Mouse (Mus musculus) lung, postnatal 0 days (tissue): ENCODE measurements around the gene Emc7. TPM values are rescaled to one million over a fixed set of nuclear protein-coding genes. Genes with fewer than 3 reads are reported as not detected.
A peak's percentile ranks its signal among the peaks of the same experiment; 100 is the strongest.
"Not testable (repeated sequence)": the region's sequence is repeated elsewhere in the genome, so short reads cannot be mapped to it uniquely, and the experiment has no call there.

ENCODE experiments used
- ATAC-seq: fragments of 200-750 bp; cut with Nextera tagmentation; 2 replicates; pipeline ENCODE4 v1.8.0; 2017; ENCODE audit warnings: moderate library complexity
- DNase-seq: peaks from one replicate; pipeline ENCODE4 v3.0.0-alpha.2; 2016; ENCODE audit warnings: low spot score
- H3K27ac ChIP-seq: fragments of 300-500 bp; sonication (generic); 2 replicates; pipeline ENCODE4 v1.5.1; 2014; ENCODE audit warnings: antibody characterized with exemption, mild to moderate bottlenecking, low read length, mixed read lengths
- H3K27me3 ChIP-seq: fragments of 300-500 bp; sonication (generic); replicated peaks from 2 replicates; pipeline ENCODE4 v1.6.1; 2014; ENCODE audit warnings: low read length, mixed read lengths; ENCODE audit not compliant: insufficient read depth
- H3K36me3 ChIP-seq: fragments of 300-500 bp; sonication (generic); 2 replicates; pipeline ENCODE4 v1.6.1; 2014; ENCODE audit warnings: low read length, mixed read lengths; ENCODE audit not compliant: insufficient read depth
- H3K4me1 ChIP-seq: fragments of 300-500 bp; sonication (generic); 2 replicates; pipeline ENCODE4 v1.6.1; 2014; ENCODE audit warnings: antibody characterized with exemption, low read depth, low read length, mixed read lengths; ENCODE audit not compliant: insufficient read depth
- H3K4me2 ChIP-seq: fragments of 300-500 bp; sonication (generic); replicated peaks from 2 replicates; pipeline ENCODE4 v1.6.1; 2014; ENCODE audit warnings: low read depth, mild to moderate bottlenecking, low read length, moderate library complexity, mixed read lengths
- H3K4me3 ChIP-seq: fragments of 300-500 bp; sonication (generic); 2 replicates; pipeline ENCODE4 v1.5.1; 2014; ENCODE audit warnings: low read depth, low read length
- H3K9ac ChIP-seq: fragments of 300-500 bp; sonication (generic); replicated peaks from 2 replicates; pipeline ENCODE4 v1.6.1; 2014; ENCODE audit warnings: low read depth, mild to moderate bottlenecking
- H3K9me3 ChIP-seq: fragments of 300-500 bp; sonication (generic); 2 replicates; pipeline ENCODE4 v1.6.1; 2016; ENCODE audit warnings: low read length, mixed read lengths
- CTCF ChIP-seq: IDR thresholded peaks from 2 replicates; pipeline ENCODE4 v1.5.1; 2016; ENCODE audit warnings: antibody characterized with exemption, mild to moderate bottlenecking
- EP300 ChIP-seq: IDR thresholded peaks from 2 replicates; pipeline ENCODE4 v1.6.1; 2016; ENCODE audit warnings: antibody characterized with exemption, mild to moderate bottlenecking, control low read depth
- WGBS: fragments of 180-500 bp; shearing (Covaris S2); extraction: QIAGEN DNeasy Blood & Tissue Kit; methylation state at CpG from one replicate; pipeline ENCODE4 v1.1.7; 2014; 5-methylcytosine and 5-hydroxymethylcytosine counted together
- polyA plus RNA-seq: library from polyadenylated mRNA; unstranded; fragments of >200 nt; fragmentation: Nextera tagmentation; extraction: Ambion mirVana; gene quantifications from 2 replicates; pipeline ENCODE4 v1.2.1, GENCODE M21; 2015

Emc7 gene
- polyA plus RNA-seq, 1 experiment from 2014 or later: 31.6 TPM

- ATAC-seq (no peak), DNase-seq (no peak)
- H3K4me3 ChIP-seq: no peak overlapping the region
- no peak for TF ChIP-seq EP300
- no peak for TF ChIP-seq CTCF
- H3K4me1 ChIP-seq: no peaks in the 10 kb centered on the region
- H3K27ac ChIP-seq: no peak overlapping the region
- H3K27me3 ChIP-seq: no peaks in the 10 kb centered on the region
- 81% methylated on average over 2 of the region's 2 CpGs for WGBS
- H3K36me3 ChIP-seq: no peaks in the 10 kb centered on the region
- H3K9ac ChIP-seq: no peak overlapping the region
- H3K9me3 ChIP-seq: no peaks in the 10 kb centered on the region
- no peak overlapping the region for H3K4me2 ChIP-seq
These were observed 22.3 kb upstream of the Emc7 start for GRCm38 (mm10) chr2:112432523-112432922.

- WGBS: 54% methylated on average over 2 of the region's 2 CpGs
- no peak overlapping the region for H3K27ac ChIP-seq
- H3K4me2 ChIP-seq: no peak overlapping the region
- no peaks in the 10 kb centered on the region for H3K9me3 ChIP-seq
- DNase-seq (peak; percentile 72), ATAC-seq (peak; percentile 64)
- TF ChIP-seq CTCF (no peak), EP300 (0 out of 2 replicates have a peak, but pooled peaks have one; percentile 42)
- no peaks in the 10 kb centered on the region for H3K4me1 ChIP-seq
- no peak overlapping the region for H3K9ac ChIP-seq
- H3K36me3 ChIP-seq: no peaks in the 10 kb centered on the region
- no peak overlapping the region for H3K4me3 ChIP-seq
- H3K27me3 ChIP-seq: no peaks in the 10 kb centered on the region
These were observed 21.4 kb upstream of the Emc7 start for GRCm38 (mm10) chr2:112433359-112433758.

GRCm38 (mm10) chr2:112436292-112436691 is 18.5 kb upstream of the Emc7 start:
- Histone ChIP-seq H3K4me3 (no peak overlapping the region), H3K4me1 (no peaks in the 10 kb centered on the region), H3K27ac (no peak overlapping the region), H3K4me2 (no peak overlapping the region), H3K9me3 (no peaks in the 10 kb centered on the region), H3K36me3 (no peaks in the 10 kb centered on the region), H3K27me3 (no peaks in the 10 kb centered on the region), H3K9ac (no peak overlapping the region)
- DNase-seq (no peak), ATAC-seq (no peak)
- 76% methylated on average over 4 of the region's 4 CpGs for WGBS
- TF ChIP-seq CTCF (no peak), EP300 (no peak)

GRCm38 (mm10) chr2:112437589-112437988 is 17.2 kb upstream of the Emc7 start:
- H3K9ac ChIP-seq: no peak overlapping the region
- H3K4me1 ChIP-seq: no peaks in the 10 kb centered on the region
- no peak overlapping the region for H3K27ac ChIP-seq
- H3K9me3 ChIP-seq: no peaks in the 10 kb centered on the region
- no peak overlapping the region for H3K4me3 ChIP-seq
- H3K27me3 ChIP-seq: no peaks in the 10 kb centered on the region
- DNase-seq (no peak), ATAC-seq (no peak)
- TF ChIP-seq EP300 (no peak), CTCF (no peak)
- H3K4me2 ChIP-seq: no peak overlapping the region
- no peaks in the 10 kb centered on the region for H3K36me3 ChIP-seq
- WGBS: 80% methylated on average over 2 of the region's 2 CpGs

GRCm38 (mm10) chr2:112443491-112443890 is 11.3 kb upstream of the Emc7 start:
- Histone ChIP-seq H3K27ac (no peak overlapping the region), H3K4me2 (no peak overlapping the region), H3K4me1 (no peaks in the 10 kb centered on the region), H3K36me3 (no peaks in the 10 kb centered on the region), H3K9ac (no peak overlapping the region), H3K27me3 (no peaks in the 10 kb centered on the region), H3K9me3 (no peaks in the 10 kb centered on the region), H3K4me3 (no peak overlapping the region)
- TF ChIP-seq CTCF: no peak
- ATAC-seq (no peak), DNase-seq (no peak)
- 56% methylated on average over 2 of the region's 2 CpGs for WGBS

GRCm38 (mm10) chr2:112445511-112445910 is 9.3 kb upstream of the Emc7 start:
- Histone ChIP-seq H3K36me3 (no peaks in the 10 kb centered on the region), H3K9me3 (no peaks in the 10 kb centered on the region), H3K27me3 (no peaks in the 10 kb centered on the region), H3K9ac (no peak overlapping the region), H3K4me2 (no peak overlapping the region), H3K4me1 (no peaks in the 10 kb centered on the region), H3K4me3 (no peak overlapping the region), H3K27ac (no peak overlapping the region)
- DNase-seq (no peak), ATAC-seq (no peak)
- no peak for TF ChIP-seq EP300

- H3K27ac ChIP-seq, H3K9me3 ChIP-seq, H3K27me3 ChIP-seq, DNase-seq, H3K4me1 ChIP-seq, H3K36me3 ChIP-seq, H3K4me2 ChIP-seq, ATAC-seq, H3K9ac ChIP-seq, H3K4me3 ChIP-seq: not testable (repeated sequence)
- 68% methylated on average over 4 of the region's 4 CpGs for WGBS
These were observed 6.8 kb upstream of the Emc7 start for GRCm38 (mm10) chr2:112448046-112448445.
